Mouse (Mus musculus) adrenal gland (tissue): ENCODE results near the gene Fgfr2.

ENCODE experiments used
- intact Hi-C: fragments of 180-260 bp; cut with DNase I; formaldehyde crosslinking; loops from one replicate; pipeline ENCODE4 v1.15.1; 2025

Fgfr2 gene

DNA sequence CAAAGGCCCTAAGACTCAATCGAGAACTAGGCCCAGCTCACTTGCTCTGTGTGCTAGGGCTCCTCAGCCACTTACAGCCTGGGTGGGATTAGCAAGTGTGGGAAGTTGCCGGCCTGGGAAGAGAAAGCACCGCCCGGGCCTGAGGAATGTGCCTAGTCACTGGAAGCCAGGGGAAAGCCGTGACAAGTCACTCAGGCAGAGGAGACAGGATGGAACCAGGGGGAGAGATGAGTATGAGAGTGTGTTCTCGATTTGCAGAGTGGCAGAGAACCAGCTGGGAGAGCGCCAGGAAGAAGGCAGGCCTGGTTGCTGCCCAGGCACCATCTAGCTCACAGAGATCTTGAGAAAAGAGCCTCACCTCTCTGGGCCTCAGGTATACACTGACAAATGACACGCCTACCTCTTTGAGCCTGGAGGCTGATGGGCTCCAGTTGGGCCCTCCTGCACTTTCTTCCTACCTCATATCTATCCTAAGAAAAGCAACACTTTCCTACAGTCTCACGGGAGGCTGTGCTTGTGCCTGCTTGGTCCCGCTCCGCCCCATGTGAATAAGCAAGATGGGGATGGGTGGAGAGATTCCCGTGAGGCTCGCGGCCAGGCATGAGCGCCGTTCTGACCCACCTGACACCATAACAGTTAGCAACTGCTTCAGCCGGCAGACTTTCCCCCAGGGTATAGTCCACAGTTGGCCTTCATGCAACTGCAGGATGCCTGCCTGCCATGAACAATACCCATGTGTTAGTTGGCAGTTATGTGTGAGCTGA, 386.9 kb downstream of the Fgfr2 start:
- intact Hi-C loops, result loop anchor here (5.0 kb wide), 1 partner anchor 76 kb away; the partner anchor contains the start of gene Fam53b

DNA sequence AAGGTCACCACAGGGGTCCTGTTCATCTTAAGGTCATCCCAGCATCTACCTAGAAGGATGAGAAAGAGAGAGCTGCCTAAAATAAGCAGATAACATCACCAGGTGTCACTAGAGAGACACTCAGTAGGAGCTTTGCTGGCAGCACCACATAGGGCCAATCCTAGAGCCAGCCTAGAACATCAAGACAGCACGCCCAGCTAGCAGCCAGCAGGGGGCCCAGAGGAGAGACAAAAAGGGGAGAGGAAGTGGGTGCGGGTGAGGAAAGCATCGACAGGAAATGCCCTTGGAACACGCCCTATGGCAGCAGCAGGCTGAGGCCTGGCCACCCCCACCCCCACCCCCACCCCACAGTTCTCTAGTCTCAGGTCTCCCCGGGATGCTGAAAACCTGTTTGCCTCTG, 388.0 kb downstream of the Fgfr2 start:
- intact Hi-C loops, result loop anchor here (5.0 kb wide), 1 partner anchor 77 kb away; the partner anchor contains the start of gene Fam53b

DNA sequence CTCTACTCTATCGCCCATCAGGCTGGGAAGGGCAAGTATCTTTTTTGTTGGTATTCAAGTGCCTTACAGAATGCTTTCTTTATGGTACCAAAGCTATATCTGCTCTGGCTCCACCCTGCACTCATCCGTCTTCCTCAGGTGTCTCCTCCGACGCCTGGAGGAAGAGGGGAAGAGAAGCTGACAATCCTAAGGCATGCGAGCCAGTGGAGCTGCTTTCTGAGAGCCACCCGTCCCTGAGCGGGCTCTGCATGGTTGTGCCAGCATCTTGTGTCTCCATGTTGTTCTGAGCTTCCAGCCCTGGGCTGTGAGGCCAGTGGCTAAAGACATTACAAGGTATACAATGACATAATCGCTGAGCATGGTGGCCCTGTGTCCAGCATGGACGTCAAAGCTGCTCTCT, 388.9 kb downstream of the Fgfr2 start:
- intact Hi-C loops, result no loop called here

GRCm38 (mm10) chr7:132733521-132733920, 389.6 kb downstream of the Fgfr2 start:
- intact Hi-C loops, result no loop called here

DNA sequence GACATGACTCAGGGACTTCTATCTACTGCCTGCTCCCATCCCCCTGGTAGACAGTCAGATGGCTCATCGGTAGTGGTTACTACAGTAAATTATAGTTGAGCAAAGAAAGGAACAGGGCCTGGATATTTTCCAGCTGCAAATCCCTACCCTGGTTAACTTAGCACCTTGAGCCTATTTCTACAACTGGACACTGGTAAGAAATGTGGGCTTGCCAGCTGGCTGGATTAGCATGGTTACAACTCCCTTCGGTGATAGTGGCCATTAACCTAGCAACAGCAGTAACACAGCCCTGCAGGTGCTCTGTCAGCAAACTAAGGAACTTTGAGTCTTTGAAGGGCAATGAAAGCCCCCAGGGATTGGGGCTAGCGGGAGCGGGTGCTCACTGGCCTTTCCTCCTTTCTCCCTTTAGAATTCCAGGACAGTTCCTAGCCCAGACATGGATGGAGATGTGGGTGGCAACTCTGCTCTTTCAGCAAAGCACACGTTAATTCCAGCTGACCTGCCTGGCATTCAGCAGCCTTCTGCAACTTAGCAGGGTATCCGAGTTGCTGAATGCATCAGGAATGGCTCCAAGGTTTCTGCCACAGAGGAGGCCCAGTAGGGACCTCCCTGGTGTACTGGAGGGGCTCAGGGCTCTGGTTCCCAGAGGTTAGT, 390.9 kb downstream of the Fgfr2 start:
- intact Hi-C loops, result no loop called here

DNA sequence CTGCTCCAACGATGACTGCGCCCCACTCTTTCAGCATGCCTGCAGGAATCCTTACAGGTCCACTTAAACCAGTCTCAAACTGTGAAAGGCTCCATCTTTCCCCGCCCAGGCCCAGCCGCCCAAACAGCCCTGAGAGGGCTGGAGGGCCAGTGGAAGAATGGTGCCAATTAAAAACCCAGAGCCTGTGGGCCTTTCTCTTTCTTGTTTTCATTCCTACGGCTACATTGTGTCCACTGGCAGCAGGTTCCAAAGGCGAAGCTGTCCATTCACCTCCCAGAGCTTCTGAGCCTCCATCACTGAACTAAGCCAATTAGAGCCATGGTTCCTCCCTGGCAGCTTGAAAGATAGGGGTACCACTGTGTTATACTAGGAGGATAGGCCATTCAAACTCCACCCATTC, 391.6 kb downstream of the Fgfr2 start:
- intact Hi-C loops, result no loop called here

DNA sequence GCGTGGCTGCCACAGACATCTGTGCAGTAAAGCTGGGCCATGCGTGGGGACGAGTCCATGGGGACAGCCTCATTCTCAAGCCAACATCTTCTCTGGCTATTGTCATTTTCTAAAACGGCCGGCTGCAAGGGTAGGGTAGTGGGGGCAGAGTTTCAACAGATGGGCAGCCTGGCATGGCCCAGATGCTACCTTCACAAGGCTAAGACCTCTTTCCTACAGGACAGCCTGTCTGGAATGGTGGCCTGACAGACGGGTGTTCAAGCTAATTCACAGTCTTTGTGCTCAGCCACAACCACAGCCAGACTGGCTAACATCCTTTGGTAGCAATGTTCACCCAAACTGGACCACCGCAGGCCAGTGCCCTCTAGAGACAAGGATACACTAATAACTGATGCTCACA, 392.6 kb downstream of the Fgfr2 start:
- intact Hi-C loops, result no loop called here

DNA sequence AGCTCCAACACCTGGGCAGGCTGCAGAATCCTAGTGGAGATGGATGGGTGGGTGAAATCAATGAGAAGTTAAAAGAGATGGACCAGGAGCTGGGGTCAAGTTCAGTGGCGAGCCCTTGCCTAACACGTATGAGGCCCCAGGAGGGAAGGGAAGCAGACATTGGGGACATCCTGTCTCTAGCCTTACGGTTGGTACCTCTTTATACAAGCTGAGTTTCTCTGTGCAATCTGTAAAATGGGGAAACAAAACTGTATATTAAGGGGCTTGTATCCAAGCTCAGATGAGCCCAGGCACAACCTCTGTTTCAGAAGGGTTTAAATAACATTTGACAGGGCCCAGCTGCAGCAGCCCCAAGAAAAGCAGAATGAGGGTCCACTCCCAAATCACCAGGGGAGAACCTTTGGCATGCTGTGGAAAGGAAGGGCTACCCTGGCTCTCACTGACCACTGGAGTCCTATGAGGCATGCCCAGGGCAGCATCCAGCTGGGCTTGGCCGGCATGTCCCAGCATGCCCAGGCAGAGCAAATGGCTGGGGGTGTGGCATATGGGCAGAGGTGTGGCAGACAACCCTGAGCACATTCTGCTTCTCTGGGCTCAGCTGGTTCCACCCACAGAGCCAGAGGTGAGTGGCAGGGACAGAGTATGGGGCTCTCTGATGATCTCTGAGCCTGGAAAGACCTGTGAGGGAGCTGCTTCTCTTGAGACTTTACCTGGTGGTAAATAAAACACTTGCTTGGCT, 393.9 kb downstream of the Fgfr2 start:
- intact Hi-C loops, result no loop called here

DNA sequence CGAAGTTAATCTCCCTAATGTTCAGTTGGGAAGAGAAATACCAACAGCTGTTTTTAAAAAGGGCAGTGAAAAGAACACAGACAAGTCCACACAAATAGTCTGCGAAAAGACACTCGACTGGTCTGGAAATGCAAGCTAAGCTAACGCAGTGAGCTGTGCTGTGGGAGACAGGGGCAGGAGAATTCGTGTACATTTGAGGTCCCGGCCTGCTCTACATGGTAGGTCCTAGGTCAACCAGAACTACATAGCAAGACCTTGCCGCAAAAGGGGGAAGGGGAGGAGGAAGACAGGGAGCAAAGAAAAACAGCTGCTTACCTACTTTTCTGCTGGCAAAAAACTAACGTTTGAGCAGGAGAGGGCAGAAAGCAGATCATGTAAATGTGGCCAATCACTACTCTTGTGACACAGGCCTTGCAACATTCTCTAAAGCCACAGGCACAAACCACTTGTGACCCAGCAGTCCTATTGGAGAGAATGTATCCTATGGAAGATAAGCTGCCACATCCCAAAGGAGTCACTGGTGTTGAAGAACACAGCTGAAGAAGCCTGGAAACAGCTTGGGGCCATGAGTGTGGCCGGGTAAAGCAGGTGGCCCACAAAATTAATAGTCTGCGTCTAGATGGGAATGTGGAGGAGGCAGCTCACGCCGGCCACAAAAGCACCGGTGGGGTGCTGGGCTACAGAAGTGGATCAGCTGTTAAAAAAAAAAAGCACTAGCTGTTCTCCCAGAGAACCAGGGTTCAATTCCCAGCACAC, 396.9 kb downstream of the Fgfr2 start:
- intact Hi-C loops, result no loop called here

DNA sequence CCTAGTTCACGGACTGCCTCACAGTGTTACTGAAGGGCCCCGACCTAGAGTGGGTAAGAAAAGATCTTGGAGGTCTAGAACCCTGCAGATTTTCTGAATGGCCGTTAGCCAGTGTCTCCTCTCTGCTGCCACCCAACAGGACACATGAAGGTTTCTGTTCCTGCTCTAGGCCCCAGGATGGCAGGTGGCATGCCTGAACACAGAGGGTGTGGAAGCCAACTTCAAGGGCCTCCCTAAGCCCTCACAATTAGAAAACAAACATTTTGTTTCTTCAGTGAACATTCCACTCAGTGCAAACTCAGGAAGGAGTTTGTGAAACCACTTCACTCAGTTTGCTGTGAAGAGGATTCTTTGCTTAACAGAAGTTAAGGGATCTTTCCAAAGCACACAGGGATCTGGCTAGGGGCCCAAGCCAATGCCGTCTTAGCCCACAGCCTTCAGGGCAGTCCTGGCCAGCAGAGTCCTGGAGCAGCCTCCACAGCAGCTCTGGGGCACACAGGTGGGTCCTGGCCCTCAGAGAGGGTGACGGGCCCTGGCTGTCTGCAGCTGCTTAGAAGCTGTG, 398.6 kb downstream of the Fgfr2 start:
- intact Hi-C loops, result no loop called here

- intact Hi-C loops, result no loop called here
Measured at GRCm38 (mm10) chr7:132723906-132724305, 399.2 kb downstream of the Fgfr2 start.

GRCm38 (mm10) chr7:132722401-132723370, 400.5 kb downstream of the Fgfr2 start:
- intact Hi-C loops, result no loop called here

- intact Hi-C loops, result no loop called here
Measured at GRCm38 (mm10) chr7:132720562-132720961, 402.6 kb downstream of the Fgfr2 start.

GRCm38 (mm10) chr7:132719570-132719969, 403.6 kb downstream of the Fgfr2 start:
- intact Hi-C loops, result loop anchor here (5.0 kb wide), 1 partner anchor 93 kb away; the partner anchor contains the start of gene Fam53b

GRCm38 (mm10) chr7:132715259-132715658, 407.9 kb downstream of the Fgfr2 start:
- intact Hi-C loops, result loop anchor here (5.0 kb wide), 1 partner anchor 97 kb away; the partner anchor contains the start of gene Fam53b

DNA sequence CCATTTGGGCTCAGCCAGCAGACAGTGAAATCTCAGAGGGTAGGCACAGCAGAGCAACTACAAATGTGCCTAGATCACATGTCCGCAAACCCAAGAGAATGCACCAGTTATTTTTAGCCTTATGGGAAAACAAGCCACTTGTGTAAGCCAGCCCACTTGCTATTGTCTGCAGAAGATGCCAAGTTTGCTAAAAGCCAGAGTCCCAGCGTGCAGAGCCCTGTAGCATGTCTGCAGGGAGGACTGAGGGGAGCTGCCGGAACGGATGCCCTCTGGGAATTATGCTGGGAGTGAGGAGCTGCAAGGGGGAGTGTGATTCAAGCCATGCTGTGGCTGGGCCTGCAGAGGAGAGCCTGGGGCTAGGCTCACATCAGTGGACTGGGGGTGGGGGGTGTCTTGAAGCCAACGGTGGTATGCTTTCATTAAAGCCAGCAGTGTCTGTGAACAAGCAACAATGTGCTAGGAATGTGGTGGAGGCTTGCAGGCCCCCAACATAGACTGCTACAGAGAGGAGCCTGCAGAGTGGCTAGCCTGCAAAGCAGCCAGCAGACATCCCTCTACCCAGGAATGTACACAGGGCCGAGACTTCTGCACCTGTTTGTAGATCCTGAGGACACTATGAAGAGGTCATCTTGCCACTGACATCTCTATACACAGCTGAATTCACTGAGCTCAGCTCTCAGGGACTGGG, 408.8 kb downstream of the Fgfr2 start:
- intact Hi-C loops, result no loop called here

- intact Hi-C loops, result no loop called here
Measured at GRCm38 (mm10) chr7:132713483-132714126, 409.5 kb downstream of the Fgfr2 start.

DNA sequence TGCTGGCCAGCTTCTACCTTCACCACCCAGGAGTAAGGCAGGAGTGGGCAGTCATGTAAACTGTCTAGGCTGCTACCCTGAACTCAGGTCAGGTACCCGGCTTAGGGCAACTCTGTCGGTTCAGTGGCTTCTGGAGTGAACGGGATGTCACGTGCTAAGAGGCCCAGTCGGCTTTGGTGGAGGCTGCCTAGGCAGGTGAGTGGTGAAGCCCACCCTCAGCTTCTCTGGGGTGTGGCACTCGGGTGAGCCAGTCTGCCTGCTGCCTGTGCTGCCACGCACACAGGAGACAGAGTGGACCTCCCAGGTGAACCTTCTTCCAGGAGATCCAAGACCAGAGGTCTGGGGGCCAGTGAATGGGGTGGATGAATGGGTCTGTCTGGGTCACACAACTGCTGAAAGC, 410.2 kb downstream of the Fgfr2 start:
- intact Hi-C loops, result no loop called here
